8 mouse cellular contexts compared by ENCODE assay signal in the genomic region with DNA sequence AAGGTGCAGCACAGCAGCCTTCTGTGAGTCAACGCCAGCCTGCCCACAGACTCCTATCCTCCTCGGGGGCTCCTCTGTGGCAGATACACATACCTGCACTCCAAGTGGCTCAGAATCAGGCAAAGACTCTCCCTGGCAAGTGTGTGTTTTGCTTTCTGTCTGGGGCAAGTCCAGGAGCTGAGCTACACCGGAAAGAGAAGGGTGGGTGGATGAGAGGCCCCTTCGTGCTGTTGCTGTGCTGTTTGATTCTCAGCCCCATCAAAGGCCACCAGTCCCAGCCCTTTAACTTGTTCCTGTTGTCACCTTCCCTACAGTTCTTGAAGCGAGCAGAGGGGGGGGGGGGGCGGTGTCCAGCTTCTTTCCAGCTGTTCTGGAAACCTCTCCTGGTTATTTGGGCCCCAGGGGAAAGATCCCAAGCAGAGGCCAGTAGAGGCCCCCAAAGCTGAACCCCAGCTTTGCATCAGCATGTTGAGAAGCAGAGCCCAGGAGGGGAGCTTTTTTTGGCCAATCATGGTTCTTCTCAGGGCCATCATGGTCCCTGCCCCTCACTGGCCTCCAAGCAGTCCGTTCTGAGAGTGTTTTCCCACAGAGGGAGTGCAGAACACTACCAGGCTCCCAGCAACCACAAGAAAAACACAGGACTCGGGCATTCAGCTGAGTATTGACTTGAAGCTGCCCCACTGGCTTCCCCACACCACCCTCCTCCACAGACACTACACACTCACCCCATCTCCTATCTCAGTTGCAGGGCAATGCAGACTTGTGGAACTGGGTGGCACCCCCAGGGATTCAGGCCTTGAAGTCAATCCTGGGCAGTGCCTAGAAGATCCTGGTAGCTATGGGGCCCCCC. TPM values are rescaled to one million over a fixed set of nuclear protein-coding genes. Genes with fewer than 3 reads are reported as not detected.
A peak's percentile ranks its signal among the peaks of the same experiment; 100 is the strongest.
DNase-seq lines count a peak whose midpoint lies in the region; ATAC-seq lines count a peak whose summit lies in the region.

No protein-coding gene starts in this region.

- WGBS in heart, embryonic 12.5 days = 32% methylated on average over 8 of the region's 8 CpGs
- WGBS in heart, embryonic 15.5 days = 37% methylated on average over 8 of the region's 8 CpGs
- 11% methylated on average over 6 of the region's 8 CpGs for WGBS in macrophage (ENCODE audit: missing documents)

- H3K4me3 ChIP-seq in heart, embryonic 12.5 days = peak overlapping the region; percentile 42
- H3K4me3 ChIP-seq in heart, embryonic 15.5 days = peak overlapping the region; percentile 52
- H3K4me3 ChIP-seq in macrophage (ENCODE audit: inconsistent target) = peak overlapping the region; percentile 84

- peak overlapping the region; percentile 68 for H3K4me2 ChIP-seq in heart, embryonic 12.5 days
- H3K4me2 ChIP-seq in heart, embryonic 15.5 days = peak overlapping the region; percentile 66

- H3K79me2 ChIP-seq in macrophage (ENCODE audit: inconsistent target) = peaks cover 57% of the 10 kb centered on the region

- H3K9ac ChIP-seq in heart, embryonic 12.5 days = peak overlapping the region; percentile 51
- H3K9ac ChIP-seq in heart, embryonic 15.5 days = peak overlapping the region; percentile 47

- no peak for DNase-seq in heart, postnatal 14 days
- DNase-seq in embryo, embryonic 10 days (ENCODE audit: low spot score) = no peak

- H3K27ac ChIP-seq in heart, embryonic 12.5 days (ENCODE audit: poor library complexity, severe bottlenecking) = peak overlapping the region; percentile 49
- peak overlapping the region; percentile 65 for H3K27ac ChIP-seq in heart, embryonic 15.5 days
- peak overlapping the region; percentile 94 for H3K27ac ChIP-seq in macrophage

- no peaks in the 10 kb centered on the region for H3K9me3 ChIP-seq in heart, embryonic 12.5 days (replicated peaks)
- H3K9me3 ChIP-seq in heart, embryonic 15.5 days (replicated peaks) = no peaks in the 10 kb centered on the region

- no peak for ATAC-seq in heart, embryonic 12.5 days (ENCODE audit: insufficient number of reproducible peaks, low FRiP score)
- ATAC-seq in CD4-positive, CD25-positive, alpha-beta regulatory T cell, adult 4 months = peak; percentile 65
- ATAC-seq in heart, embryonic 15.5 days (replicated peaks; ENCODE audit: insufficient number of reproducible peaks, insufficient read depth, low FRiP score, low read depth) = no peak
- ATAC-seq in granulocyte monocyte progenitor cell, adult 5-6 weeks (replicated peaks; ENCODE audit: poor library complexity, severe bottlenecking) = no peak
- ATAC-seq in erythroid progenitor cell, adult 5-6 weeks (replicated peaks; ENCODE audit: low FRiP score, poor library complexity, severe bottlenecking) = no peak

- H3K4me1 ChIP-seq in heart, embryonic 12.5 days (replicated peaks) = peaks cover 37% of the 10 kb centered on the region
- H3K4me1 ChIP-seq in heart, embryonic 15.5 days (replicated peaks) = peaks cover 26% of the 10 kb centered on the region

- intact Hi-C loops in heart, postnatal 14 days (cut with DNase I) = no loop called here

- H3K36me3 ChIP-seq in heart, embryonic 12.5 days = no peaks in the 10 kb centered on the region
- no peaks in the 10 kb centered on the region for H3K36me3 ChIP-seq in heart, embryonic 15.5 days
- peaks cover 15% of the 10 kb centered on the region; the same call in 1 of the 2 replicates for H3K36me3 ChIP-seq in macrophage (ENCODE audit: inconsistent target)

- H3K27me3 ChIP-seq in heart, embryonic 12.5 days (replicated peaks) = no peaks in the 10 kb centered on the region
- H3K27me3 ChIP-seq in heart, embryonic 15.5 days = no peaks in the 10 kb centered on the region

RNA-seq across cellular contexts. Expression of a gene that starts 0.6 kb away (rescaled TPM):
- 2.8 and 3.4 TPM in 2 replicates for polyA plus RNA-seq in heart, embryonic 12.5 days (2016; fragmentation: Nextera tagmentation; extraction: Ambion mirVana)
- total RNA-seq in heart, postnatal 14 days (2021) = 1 to 10 TPM; 2.2 to 3.0 TPM
- polyA plus RNA-seq in CD4-positive, CD25-positive, alpha-beta regulatory T cell, adult 4 months (2017; shearing (Covaris generic)) = 100 to 1,000 TPM; 108 to 204 TPM
- polyA plus RNA-seq in heart, embryonic 15.5 days (2015; fragmentation: Nextera tagmentation; extraction: Ambion mirVana) = 2.4 and 4.8 TPM in 2 replicates
- total RNA-seq in macrophage (2018; cell fraction: chromatin; rRNA removed) = 1,000 to 10,000 TPM; 1,136 to 6,556 (median 3,620) TPM
- total RNA-seq in macrophage (2018; cell fraction: cytosol; rRNA removed) = 100 to 1,000 TPM in 17 of 26 experiments, 10 to 100 TPM in 9; 69.2 to 344 (median 158) TPM
- total RNA-seq in macrophage (2018; cell fraction: nucleus; rRNA removed) = 1,000 to 10,000 TPM in 20 of 26 experiments, 100 to 1,000 TPM in 6; 493 to 2,755 (median 1,436) TPM
- polyA plus RNA-seq in macrophage (2018) = 63.3 to 156 TPM (median 108 TPM) in 3 replicates
- total RNA-seq in granulocyte monocyte progenitor cell, adult 5-6 weeks (2014; fragmentation: Nextera tagmentation) = 57.6 and 57.9 TPM in 2 replicates
- 26.2 and 31.7 TPM in 2 replicates for total RNA-seq in granulocyte monocyte progenitor cell, adult 5-6 weeks (2017)
- total RNA-seq in erythroid progenitor cell, adult 5-6 weeks (2015; ENCODE audit: low replicate concordance) = 2.5 and 18.4 TPM in 2 replicates
- 4.8 and 6.7 TPM in 2 replicates for total RNA-seq in erythroid progenitor cell, adult 5-6 weeks (2017; ENCODE audit: low replicate concordance)

RNA-seq across cellular contexts. Expression of a gene that starts 33.8 kb away (rescaled TPM):
- 27.0 and 27.2 TPM in 2 replicates for polyA plus RNA-seq in heart, embryonic 12.5 days (2016; fragmentation: Nextera tagmentation; extraction: Ambion mirVana)
- total RNA-seq in heart, postnatal 14 days (2021) = 1 to 10 TPM; 2.4 to 5.1 TPM
- 100 to 1,000 TPM; 330 to 423 TPM for polyA plus RNA-seq in CD4-positive, CD25-positive, alpha-beta regulatory T cell, adult 4 months (2017; shearing (Covaris generic))
- polyA plus RNA-seq in heart, embryonic 15.5 days (2015; fragmentation: Nextera tagmentation; extraction: Ambion mirVana) = 11.0 and 16.0 TPM in 2 replicates
- 10 to 100 TPM in 25 of 26 experiments, 1 to 10 TPM in 1; 8.9 to 37.5 (median 19.6) TPM for total RNA-seq in macrophage (2018; cell fraction: chromatin; rRNA removed)
- total RNA-seq in macrophage (2018; cell fraction: cytosol; rRNA removed) = 10 to 100 TPM; 20.0 to 56.2 (median 35.3) TPM
- 10 to 100 TPM; 14.7 to 47.2 (median 30.6) TPM for total RNA-seq in macrophage (2018; cell fraction: nucleus; rRNA removed)
- polyA plus RNA-seq in macrophage (2018) = 28.9 to 47.9 TPM (median 35.4 TPM) in 3 replicates
- total RNA-seq in granulocyte monocyte progenitor cell, adult 5-6 weeks (2014; fragmentation: Nextera tagmentation) = 48.5 and 59.1 TPM in 2 replicates
- total RNA-seq in granulocyte monocyte progenitor cell, adult 5-6 weeks (2017) = 48.9 and 52.7 TPM in 2 replicates
- 12.6 and 14.7 TPM in 2 replicates for total RNA-seq in erythroid progenitor cell, adult 5-6 weeks (2015; ENCODE audit: low replicate concordance)
- 5.0 and 17.8 TPM in 2 replicates for total RNA-seq in erythroid progenitor cell, adult 5-6 weeks (2017; ENCODE audit: low replicate concordance)

Comparison
In these comparisons a context has a peak if more than half of its experiments do, and no peak if none do; other contexts are left out.
1. RNA of a gene that starts 0.6 kb away (polyA plus RNA-seq): 108 to 204 TPM in CD4-positive, CD25-positive, alpha-beta regulatory T cell, adult 4 months and 63.3 to 156 TPM in macrophage; 2.8 to 3.4 TPM in heart, embryonic 12.5 days and 2.4 to 4.8 TPM in heart, embryonic 15.5 days; every median in the first group is over 10 times any median in the second.
2. Peak in every context shown above with its lines, with median percentiles within 50 percentile points of each other: H3K27ac ChIP-seq and H3K4me3 ChIP-seq.